ENCODE assay signal across 9 mouse cellular contexts in the genomic region with DNA sequence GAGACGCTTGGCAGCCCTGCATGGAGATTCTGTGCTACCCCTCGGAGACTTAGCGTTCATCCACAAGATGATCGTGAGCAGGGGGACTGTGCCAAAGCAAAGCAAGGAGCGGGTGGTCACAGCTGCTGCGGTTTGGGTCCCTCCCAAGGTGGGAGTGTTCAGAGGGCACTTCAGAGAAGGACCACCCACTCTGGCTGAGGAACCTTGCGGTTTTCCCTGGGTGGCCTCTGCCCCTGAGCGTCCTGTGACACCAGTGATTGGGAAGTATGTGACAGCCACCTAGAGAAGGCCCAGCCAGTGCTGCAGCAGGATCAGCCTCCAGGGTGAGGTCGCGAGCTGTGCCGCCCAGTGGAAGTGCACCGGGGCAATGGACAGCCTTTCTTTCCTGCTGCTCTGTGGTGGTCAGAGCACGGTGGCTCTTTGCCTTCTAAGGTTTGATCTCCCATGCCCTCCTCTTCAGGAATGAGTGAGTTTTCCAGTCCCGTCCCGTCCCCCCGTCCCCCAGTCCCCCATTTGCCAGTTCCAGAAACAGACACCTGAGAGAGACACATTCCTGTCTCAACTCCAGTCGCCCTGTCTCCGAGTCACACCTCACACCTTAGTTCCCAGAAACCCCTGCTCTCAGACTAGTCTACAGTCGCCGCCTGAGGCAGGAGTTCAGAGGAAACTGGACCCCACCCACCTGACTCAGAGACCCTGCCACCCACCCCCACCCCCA. TPM values are rescaled to one million over a fixed set of nuclear protein-coding genes. Genes with fewer than 3 reads are reported as not detected.
DNase-seq lines count a peak whose midpoint lies in the region; ATAC-seq and TF ChIP-seq lines count a peak whose summit lies in the region.
"Had no signal": no experiment of that assay in that cellular context is flagged by ENCODE, and none has a peak within 500 bp of the region (broad histone marks: within the 10 kb centered on the region; RNA-seq: fewer than 3 reads in every experiment).

No protein-coding gene starts in this region.

- H3K27me3 ChIP-seq in cerebellum, adult 2 months (ENCODE audit: control insufficient read depth, insufficient read depth, low read length): no peaks in the 10 kb centered on the region
- H3K27me3 ChIP-seq in lung, embryonic 16.5 days (ENCODE audit: control insufficient read depth, insufficient read depth, low read depth, low read length): no peaks in the 10 kb centered on the region
- no peaks in the 10 kb centered on the region for H3K27me3 ChIP-seq in intestine, postnatal 0 days (replicated peaks; ENCODE audit: control insufficient read depth, insufficient read depth, low read length)
- no peaks in the 10 kb centered on the region for H3K27me3 ChIP-seq in stomach, embryonic 14.5 days (ENCODE audit: control insufficient read depth, insufficient read depth, low read length)

- H3K4me2 ChIP-seq in lung, embryonic 16.5 days (ENCODE audit: low read depth, low read length): peak overlapping the region; percentile 8; the same call in 1 of the 2 replicates
- 0 out of 2 replicates have a peak overlapping the region, but pooled peaks have one; percentile 9 for H3K4me2 ChIP-seq in intestine, postnatal 0 days (replicated peaks; ENCODE audit: low read depth)
- no peak overlapping the region for H3K4me2 ChIP-seq in stomach, embryonic 14.5 days (replicated peaks; ENCODE audit: low read depth, low read length)
- H3K4me2 ChIP-seq: heart, embryonic 15.5 days had no signal

- peaks cover 34% of the 10 kb centered on the region for H3K4me1 ChIP-seq in cerebellum, adult 2 months (ENCODE audit: control insufficient read depth, insufficient read depth, low read length)
- peaks cover 9% of the 10 kb centered on the region for H3K4me1 ChIP-seq in lung, embryonic 16.5 days (replicated peaks; ENCODE audit: control insufficient read depth, insufficient read depth, low read length)
- H3K4me1 ChIP-seq in intestine, postnatal 0 days (replicated peaks; ENCODE audit: control insufficient read depth, insufficient read depth, low read length): no peaks in the 10 kb centered on the region; the same call in 1 of the 2 replicates
- H3K4me1 ChIP-seq in stomach, embryonic 14.5 days (ENCODE audit: control insufficient read depth, insufficient read depth, low read length): peaks cover 8% of the 10 kb centered on the region; the same call in 1 of the 2 replicates

- DNase-seq in cerebellum, adult 2 months: no peak
- DNase-seq in cerebellum, adult 18-20 months: no peak
- no peak for DNase-seq in lung, postnatal 36 days
- DNase-seq in spleen, adult 18-20 months: no peak
- DNase-seq in adrenal gland, adult 2 months: no peak

- H3K27ac ChIP-seq in cerebellum, adult 2 months (ENCODE audit: insufficient read depth, low read length): 0 out of 2 replicates have a peak overlapping the region, but pooled peaks have one; percentile 6
- no peak overlapping the region for H3K27ac ChIP-seq in lung, embryonic 16.5 days (ENCODE audit: low read length)
- H3K27ac ChIP-seq in intestine, postnatal 0 days (ENCODE audit: low read depth, low read length): 0 out of 2 replicates have a peak overlapping the region, but pooled peaks have one; percentile 28
- no peak overlapping the region for H3K27ac ChIP-seq in stomach, embryonic 14.5 days (ENCODE audit: low read length)
- H3K27ac ChIP-seq: heart, embryonic 15.5 days had no signal

- H3K9me3 ChIP-seq in lung, embryonic 16.5 days (ENCODE audit: control insufficient read depth, low read length): no peaks in the 10 kb centered on the region
- no peaks in the 10 kb centered on the region for H3K9me3 ChIP-seq in intestine, postnatal 0 days (ENCODE audit: control insufficient read depth)
- no peaks in the 10 kb centered on the region for H3K9me3 ChIP-seq in stomach, embryonic 14.5 days (ENCODE audit: control insufficient read depth, low read depth, low read length)
- H3K9me3 ChIP-seq: heart, embryonic 15.5 days had no signal

- H3K9ac ChIP-seq in lung, embryonic 16.5 days (ENCODE audit: low read length): peak overlapping the region; percentile 32; the same call in 1 of the 2 replicates
- H3K9ac ChIP-seq in intestine, postnatal 0 days (ENCODE audit: low read depth, low read length): no peak overlapping the region
- H3K9ac ChIP-seq in stomach, embryonic 14.5 days (replicated peaks; ENCODE audit: low read depth, low read length): no peak overlapping the region
- H3K9ac ChIP-seq: heart, embryonic 15.5 days had no signal

- peak; percentile 61 for ATAC-seq in lung, embryonic 16.5 days (ENCODE audit: low read depth)
- ATAC-seq in intestine, postnatal 0 days: 0 out of 2 replicates have a peak, but pooled peaks have one; percentile 23
- peak; percentile 61; the same call in 1 of the 2 replicates for ATAC-seq in stomach, embryonic 14.5 days (ENCODE audit: insufficient number of reproducible peaks, insufficient read depth, low FRiP score, low read depth)

- no peak overlapping the region for H3K4me3 ChIP-seq in cerebellum, adult 2 months (replicated peaks; ENCODE audit: insufficient read depth, low read depth, low read length)
- no peak overlapping the region for H3K4me3 ChIP-seq in lung, embryonic 16.5 days (ENCODE audit: low read length)
- no peak overlapping the region for H3K4me3 ChIP-seq in intestine, postnatal 0 days (ENCODE audit: low read depth, low read length)
- H3K4me3 ChIP-seq in stomach, embryonic 14.5 days (ENCODE audit: low read depth, low read length): no peak overlapping the region
- H3K4me3 ChIP-seq: heart, embryonic 15.5 days had no signal

- H3K36me3 ChIP-seq in lung, embryonic 16.5 days (ENCODE audit: control insufficient read depth, insufficient read depth, low read length): no peaks in the 10 kb centered on the region
- no peaks in the 10 kb centered on the region; the same call in 1 of the 2 replicates for H3K36me3 ChIP-seq in intestine, postnatal 0 days (ENCODE audit: control insufficient read depth, insufficient read depth)
- H3K36me3 ChIP-seq in stomach, embryonic 14.5 days (ENCODE audit: control insufficient read depth, insufficient read depth, low read length): no peaks in the 10 kb centered on the region
- H3K36me3 ChIP-seq: heart, embryonic 15.5 days had no signal

- WGBS in cerebellum, adult 2 months: 31% methylated on average over 20 of the region's 20 CpGs
- 27% methylated on average over 20 of the region's 20 CpGs for WGBS in lung, embryonic 16.5 days
- 50% methylated on average over 20 of the region's 20 CpGs for WGBS in intestine, postnatal 0 days
- WGBS in stomach, embryonic 14.5 days: 40% methylated on average over 20 of the region's 20 CpGs

- no peak for TF ChIP-seq CTCF in cerebellum, adult 2 months (IDR thresholded peaks at IDR 0.05; ENCODE audit: borderline replicate concordance, insufficient read depth, low read depth, low read length)
- TF ChIP-seq CTCF in intestine, postnatal 0 days (IDR thresholded peaks at IDR 0.05; ENCODE audit: low read depth): peak; percentile 23; the same call in 1 of the 2 replicates

- TF ChIP-seq POLR2A in cerebellum, adult 2 months (IDR thresholded peaks at IDR 0.05; ENCODE audit: borderline replicate concordance, insufficient read depth, low read length): no peak

RNA-seq across cellular contexts. Expression of a gene that starts 21.5 kb away (rescaled TPM):
- 301 and 324 TPM in 2 replicates for polyA plus RNA-seq in cerebellum, adult 2 months (2012; rRNA removed)
- polyA plus RNA-seq in lung, embryonic 16.5 days (2015; fragmentation: Nextera tagmentation; extraction: Ambion mirVana): 13.6 and 15.3 TPM in 2 replicates
- polyA plus RNA-seq in intestine, postnatal 0 days (2015; fragmentation: Nextera tagmentation; extraction: Ambion mirVana): 34.3 and 34.7 TPM in 2 replicates
- polyA plus RNA-seq in stomach, embryonic 14.5 days (2014; fragmentation: Nextera tagmentation; extraction: Ambion mirVana): 22.9 and 24.6 TPM in 2 replicates
- 100 to 1,000 TPM in 1 of 2 experiments, 10 to 100 TPM in 1; 98.4 to 110 TPM for total RNA-seq in adrenal gland, adult 2 months (2021)
- 44.5 and 48.8 TPM in 2 replicates for polyA plus RNA-seq in adrenal gland, adult 2 months (2012; rRNA removed)

Comparison
In these comparisons a context has a peak if more than half of its experiments do, and no peak if none do; other contexts are left out.
1. H3K27ac ChIP-seq: peak in cerebellum, adult 2 months (single experiment) and intestine, postnatal 0 days (single experiment); none in lung, embryonic 16.5 days (single experiment) and stomach, embryonic 14.5 days (single experiment).
2. Peak in every context shown above with its lines, with median percentiles within 50 percentile points of each other: ATAC-seq.